Mouse (Mus musculus) stomach, embryonic 16.5 days (tissue): ENCODE measurements around the gene Unc93b1. TPM values are rescaled to one million over a fixed set of nuclear protein-coding genes. Genes with fewer than 3 reads are reported as not detected.
"Not testable (repeated sequence)": the region's sequence is repeated elsewhere in the genome, so short reads cannot be mapped to it uniquely, and the experiment has no call there.

ENCODE experiments used
- ATAC-seq: fragments of 200-750 bp; cut with Nextera tagmentation; 2 replicates; pipeline ENCODE4 v1.8.0; 2017; ENCODE audit warnings: moderate number of reproducible peaks, moderate TSS enrichment; ENCODE audit not compliant: insufficient read depth, low FRiP score
- H3K27ac ChIP-seq: fragments of 300-500 bp; sonication (generic); 2 replicates; pipeline ENCODE4 v1.5.1; 2014; ENCODE audit warnings: low read length
- H3K27me3 ChIP-seq: fragments of 300-500 bp; sonication (generic); 2 replicates; pipeline ENCODE4 v1.6.1; 2014; ENCODE audit warnings: low read length, control low read depth, mixed read lengths; ENCODE audit not compliant: control insufficient read depth, insufficient read depth
- H3K36me3 ChIP-seq: fragments of 300-500 bp; sonication (generic); 2 replicates; pipeline ENCODE4 v1.6.1; 2014; ENCODE audit warnings: low read length; ENCODE audit not compliant: control insufficient read depth, insufficient read depth
- H3K4me1 ChIP-seq: fragments of 300-500 bp; sonication (generic); 2 replicates; pipeline ENCODE4 v1.6.1; 2014; ENCODE audit warnings: low read length, control low read depth, mixed read lengths; ENCODE audit not compliant: control insufficient read depth, insufficient read depth
- H3K4me2 ChIP-seq: fragments of 300-500 bp; sonication (generic); 2 replicates; pipeline ENCODE4 v1.6.1; 2014; ENCODE audit warnings: low read depth, low read length, mixed read lengths
- H3K4me3 ChIP-seq: fragments of 300-500 bp; sonication (generic); replicated peaks from 2 replicates; pipeline ENCODE4 v1.5.1; 2014; ENCODE audit warnings: mild to moderate bottlenecking, low read length
- H3K9ac ChIP-seq: fragments of 300-500 bp; sonication (generic); 2 replicates; pipeline ENCODE4 v1.6.1; 2014; ENCODE audit warnings: low read length
- H3K9me3 ChIP-seq: fragments of 300-500 bp; sonication (generic); replicated peaks from 2 replicates; pipeline ENCODE4 v1.6.1; 2016; ENCODE audit warnings: low read length, control low read depth; ENCODE audit not compliant: control insufficient read depth
- WGBS: fragments of 180-500 bp; shearing (Covaris S2); extraction: QIAGEN DNeasy Blood & Tissue Kit; methylation state at CpG from one replicate; pipeline ENCODE4 v1.1.7; 2014; 5-methylcytosine and 5-hydroxymethylcytosine counted together
- polyA plus RNA-seq: library from polyadenylated mRNA; unstranded; fragments of >200 nt; fragmentation: Nextera tagmentation; extraction: Ambion mirVana; gene quantifications from 2 replicates; pipeline ENCODE4 v1.2.1, GENCODE M21; 2015

Unc93b1 gene
- polyA plus RNA-seq, 1 experiment from 2014 or later: 29.9 TPM

DNA sequence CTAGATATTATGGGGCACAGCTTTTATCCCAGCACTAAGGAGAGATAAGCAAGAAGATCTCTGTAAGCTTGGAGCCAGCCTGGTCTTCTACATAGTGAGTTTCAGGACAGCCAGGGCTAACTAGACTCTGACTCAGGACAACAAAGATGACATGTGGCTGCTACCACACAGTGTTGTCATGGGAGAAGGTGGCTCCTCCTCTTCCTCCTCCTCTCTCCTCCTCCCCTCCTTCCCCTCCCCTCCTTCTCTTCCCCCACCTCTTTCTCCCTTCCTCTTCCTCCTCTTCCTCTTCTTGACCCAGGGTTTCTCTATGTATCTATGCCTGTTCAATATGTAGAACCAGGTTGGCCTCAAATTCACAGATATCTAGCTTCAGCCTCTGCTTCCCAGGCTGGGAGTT is 16.5 kb downstream of the Unc93b1 start:
- no peak overlapping the region for H3K4me3 ChIP-seq
- no peaks in the 10 kb centered on the region for H3K4me1 ChIP-seq
- no peaks in the 10 kb centered on the region for H3K27me3 ChIP-seq
- H3K27ac ChIP-seq: no peak overlapping the region
- no peaks in the 10 kb centered on the region for H3K36me3 ChIP-seq
- H3K9ac ChIP-seq: no peak overlapping the region
- H3K4me2 ChIP-seq: no peak overlapping the region
- no peak for ATAC-seq
- no peaks in the 10 kb centered on the region for H3K9me3 ChIP-seq

DNA sequence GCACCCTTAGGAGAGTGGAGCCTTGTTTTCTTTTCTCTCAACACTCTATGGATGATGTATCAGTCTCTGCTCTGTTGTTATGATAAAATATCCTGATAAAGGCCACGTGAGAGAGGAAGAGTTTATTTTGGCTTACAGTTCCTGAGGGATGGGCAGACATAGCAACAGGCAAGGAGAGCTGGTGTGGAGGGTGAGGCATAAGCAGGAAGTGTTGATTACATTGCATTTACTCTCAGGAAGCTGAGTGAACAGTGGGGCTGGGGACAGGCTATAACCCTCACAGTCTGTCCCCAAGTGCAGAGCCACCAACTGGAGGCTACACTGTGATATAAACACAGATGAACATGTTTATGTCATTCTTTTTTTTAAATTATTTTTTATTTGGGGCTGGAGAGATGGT is 17.1 kb downstream of the Unc93b1 start:
- H3K9me3 ChIP-seq: no peaks in the 10 kb centered on the region
- no peak for ATAC-seq
- 28% methylated on average over 1 of the region's 1 CpGs for WGBS

DNA sequence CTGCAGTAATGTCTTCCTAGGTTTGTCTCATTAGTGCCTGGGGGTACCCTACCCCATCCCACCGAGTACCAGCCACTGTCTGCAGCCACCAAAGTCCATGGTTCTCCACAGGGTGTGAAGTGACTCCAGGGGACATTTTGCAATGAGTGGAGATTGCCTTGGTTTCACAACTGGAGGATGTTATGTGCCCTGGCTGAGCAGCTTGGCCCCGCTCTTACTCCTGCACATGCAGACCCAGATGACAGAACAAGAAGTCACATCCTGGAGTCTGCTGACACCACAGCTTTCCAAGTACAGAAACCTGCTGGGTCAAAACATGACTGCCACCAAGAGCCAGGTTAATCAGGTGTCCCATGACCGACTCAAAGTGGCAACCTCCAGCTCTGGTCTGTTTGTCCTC is 20.0 kb downstream of the Unc93b1 start:
- Histone ChIP-seq H3K4me3 (no peak overlapping the region), H3K4me1 (no peaks in the 10 kb centered on the region), H3K27me3 (no peaks in the 10 kb centered on the region), H3K9ac (no peak overlapping the region), H3K36me3 (no peaks in the 10 kb centered on the region), H3K27ac (no peak overlapping the region), H3K4me2 (no peak overlapping the region), H3K9me3 (no peaks in the 10 kb centered on the region)
- 67% methylated on average over 3 of the region's 3 CpGs for WGBS
- ATAC-seq: no peak

More for the DNA sequence above, 17.1 kb downstream of the Unc93b1 start:
- H3K4me3 ChIP-seq: no peak overlapping the region
- no peak overlapping the region for H3K9ac ChIP-seq
- no peak overlapping the region for H3K4me2 ChIP-seq
- no peaks in the 10 kb centered on the region for H3K27me3 ChIP-seq
- no peak overlapping the region for H3K27ac ChIP-seq
- H3K36me3 ChIP-seq: no peaks in the 10 kb centered on the region
- H3K4me1 ChIP-seq: no peaks in the 10 kb centered on the region

DNA sequence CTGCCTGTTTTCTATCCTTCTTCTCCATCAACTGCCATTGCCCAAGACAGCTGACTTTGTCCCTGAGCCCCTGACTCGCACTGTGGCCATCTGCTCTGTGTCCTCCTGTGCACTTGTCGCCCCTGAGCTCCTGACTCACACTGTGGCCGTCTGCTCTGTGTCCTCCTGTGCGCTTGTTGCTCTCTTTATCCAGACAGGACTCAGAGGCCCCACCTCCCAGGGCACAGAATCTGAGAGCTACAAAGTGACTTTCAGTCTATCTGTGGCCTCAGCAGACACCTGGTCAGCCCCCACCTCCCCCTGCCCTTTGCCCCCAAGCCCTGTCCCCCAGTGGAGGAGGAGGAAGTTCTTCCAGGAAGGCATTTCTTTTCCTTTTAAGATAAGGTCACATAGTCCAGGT is 20.8 kb downstream of the Unc93b1 start:
- Histone ChIP-seq H3K9ac (no peak overlapping the region), H3K4me3 (no peak overlapping the region), H3K4me2 (no peak overlapping the region), H3K27me3 (no peaks in the 10 kb centered on the region), H3K27ac (no peak overlapping the region), H3K4me1 (no peaks in the 10 kb centered on the region), H3K9me3 (no peaks in the 10 kb centered on the region), H3K36me3 (no peaks in the 10 kb centered on the region)
- no peak; the same call in 1 of the 2 replicates for ATAC-seq
- WGBS: 35% methylated on average over 4 of the region's 4 CpGs

DNA sequence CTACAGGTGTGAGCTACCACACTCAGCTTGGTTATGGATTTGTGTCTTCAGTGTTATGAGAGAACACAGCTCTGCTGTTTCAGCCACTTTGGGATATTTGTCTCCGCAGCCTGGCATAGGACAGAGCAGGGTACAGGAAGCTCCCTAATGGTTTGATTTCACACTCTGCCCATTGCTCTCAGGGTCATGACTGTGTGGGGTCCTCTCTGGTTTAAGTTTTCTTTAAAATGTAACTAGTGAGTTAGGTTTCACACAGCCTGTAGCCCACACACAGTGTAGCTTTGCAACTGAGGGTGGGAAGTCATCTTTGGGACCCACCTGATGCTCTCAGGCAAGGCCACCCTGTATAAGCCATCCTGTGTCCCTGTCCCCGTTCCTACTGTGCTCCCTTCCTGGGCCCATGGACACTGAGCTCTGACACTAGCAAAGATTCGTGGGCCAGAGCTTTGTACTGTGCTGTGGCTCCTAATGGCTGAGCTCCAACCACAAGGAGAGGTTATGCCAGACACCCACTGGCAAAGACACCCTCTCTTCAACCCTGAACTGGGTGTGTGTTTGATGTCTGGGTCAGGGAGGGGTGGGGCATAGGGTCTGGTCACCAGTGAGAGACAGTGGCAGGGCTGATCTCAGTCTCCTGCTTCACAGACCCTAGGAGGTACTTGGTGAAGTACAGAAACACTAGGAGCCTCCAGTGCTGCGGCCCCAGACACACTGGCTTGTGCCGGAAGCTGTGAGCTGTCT is 22.5 kb downstream of the Unc93b1 start:
- H3K27ac ChIP-seq, H3K4me1 ChIP-seq, H3K36me3 ChIP-seq, H3K4me2 ChIP-seq, ATAC-seq, H3K9me3 ChIP-seq, H3K9ac ChIP-seq, H3K4me3 ChIP-seq, H3K27me3 ChIP-seq: not testable (repeated sequence)
- WGBS: 69% methylated on average over 5 of the region's 5 CpGs

DNA sequence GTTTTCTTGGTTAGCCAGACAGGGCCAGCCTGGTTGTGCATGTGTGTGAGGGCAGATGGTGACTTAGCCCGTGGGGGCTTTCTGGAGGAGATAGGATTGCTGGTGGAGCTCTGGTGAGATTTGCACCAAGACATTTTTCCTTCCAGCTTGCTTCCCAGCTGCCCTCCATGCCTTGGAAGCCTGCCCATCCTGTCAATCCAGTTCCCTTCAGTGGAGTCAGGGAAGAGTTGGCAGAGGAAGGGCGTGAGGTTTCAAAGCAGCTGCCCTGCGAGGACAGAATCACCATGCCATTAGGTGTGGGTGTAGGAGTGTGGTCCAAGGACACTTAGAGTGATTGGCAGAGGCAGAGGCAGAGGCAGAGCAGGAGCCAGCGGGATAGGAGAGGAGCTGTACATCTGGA is 23.5 kb downstream of the Unc93b1 start, which contains the start of gene Aldh3b3:
Gene Aldh3b3 (plus strand): TSS at position 176 of the 400 bp plus-strand sequence.
- H3K9me3 ChIP-seq: no peaks in the 10 kb centered on the region
- no peak within 1 kb of the TSS for H3K4me3 ChIP-seq
- no peaks in the 10 kb centered on the region for H3K36me3 ChIP-seq
- no peak for ATAC-seq
- H3K27me3 ChIP-seq: no peaks in the 10 kb centered on the region
- WGBS: 58% methylated on average over 4 of the region's 4 CpGs
- no peak within 1 kb of the TSS for H3K4me2 ChIP-seq
- no peak within 1 kb of the TSS; the same call in 1 of the 2 replicates for H3K9ac ChIP-seq
- no peak within 1 kb of the TSS for H3K27ac ChIP-seq
- H3K4me1 ChIP-seq: no peaks in the 10 kb centered on the region

DNA sequence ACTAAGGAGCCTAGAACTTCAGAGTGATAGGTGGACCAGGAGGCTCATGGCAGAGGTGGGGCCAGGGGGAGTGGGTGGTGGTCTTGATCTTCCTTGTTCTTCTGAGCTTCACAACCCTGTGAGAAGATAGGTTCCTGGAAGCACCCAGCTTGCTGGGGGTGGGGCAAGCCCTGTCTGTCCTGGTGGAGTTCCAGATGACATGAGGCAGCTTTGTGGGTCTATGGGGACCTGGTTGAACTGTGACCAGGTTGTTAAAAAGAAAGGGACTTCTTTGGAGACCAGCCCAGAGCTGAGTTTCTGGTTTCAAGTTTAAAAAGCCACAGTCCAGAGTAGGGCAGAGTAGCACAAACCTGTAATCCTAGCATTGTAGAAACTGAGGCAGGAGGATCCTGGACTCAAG is 24.0 kb downstream of the Unc93b1 start:
- no peaks in the 10 kb centered on the region for H3K27me3 ChIP-seq
- H3K27ac ChIP-seq: no peak overlapping the region
- no peaks in the 10 kb centered on the region for H3K9me3 ChIP-seq
- H3K9ac ChIP-seq: no peak overlapping the region
- H3K36me3 ChIP-seq: no peaks in the 10 kb centered on the region
- no peak overlapping the region for H3K4me2 ChIP-seq
- no peaks in the 10 kb centered on the region for H3K4me1 ChIP-seq
- no peak overlapping the region for H3K4me3 ChIP-seq
- no peak for ATAC-seq

DNA sequence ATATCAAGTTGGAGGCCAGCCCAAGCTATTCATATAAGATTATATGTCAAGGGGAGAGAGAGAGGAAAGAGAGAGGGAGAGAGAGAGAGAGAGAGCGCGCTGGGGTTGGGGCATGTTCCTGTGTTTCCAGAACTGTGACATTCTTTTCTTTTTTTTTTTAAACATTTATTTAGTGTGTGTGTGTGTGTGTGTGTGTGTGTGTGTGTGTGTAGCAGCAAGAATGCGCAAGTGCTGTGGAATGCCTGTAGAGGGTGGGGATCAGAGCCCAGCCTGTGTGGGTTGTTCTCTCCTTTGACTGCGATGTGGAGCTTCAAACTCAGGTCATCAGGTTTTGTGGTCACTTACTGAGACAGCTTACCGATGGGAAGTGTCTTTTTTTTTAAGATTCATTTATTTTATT is 25.2 kb downstream of the Unc93b1 start:
- no peak for ATAC-seq
- Histone ChIP-seq H3K4me3 (no peak overlapping the region), H3K4me1 (no peaks in the 10 kb centered on the region), H3K27ac (no peak overlapping the region), H3K27me3 (no peaks in the 10 kb centered on the region), H3K9ac (no peak overlapping the region), H3K36me3 (no peaks in the 10 kb centered on the region), H3K9me3 (no peaks in the 10 kb centered on the region), H3K4me2 (no peak overlapping the region)
- WGBS: 65% methylated on average over 5 of the region's 5 CpGs

DNA sequence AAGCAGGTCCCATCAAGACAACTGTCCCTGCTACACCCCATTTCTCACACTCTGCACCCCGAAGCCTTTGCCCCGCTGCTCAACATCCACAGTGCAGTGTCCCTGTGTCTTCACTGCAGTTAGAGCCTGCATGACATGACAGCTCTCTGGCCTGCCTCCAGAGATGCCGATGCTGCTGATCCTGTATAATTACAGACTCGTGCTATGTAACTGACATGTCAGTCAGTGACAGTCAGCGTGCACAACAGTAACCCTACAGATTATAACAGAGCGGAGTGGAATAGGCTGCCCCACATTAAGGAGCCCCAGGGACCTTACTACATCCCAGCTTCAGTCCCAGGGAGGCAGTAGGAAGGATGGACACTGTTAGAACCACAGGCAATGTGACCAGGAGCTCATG is 26.8 kb downstream of the Unc93b1 start:
- H3K4me1 ChIP-seq, H3K4me2 ChIP-seq, H3K36me3 ChIP-seq, H3K9me3 ChIP-seq, H3K4me3 ChIP-seq, ATAC-seq, H3K27ac ChIP-seq, H3K9ac ChIP-seq, H3K27me3 ChIP-seq: not testable (repeated sequence)
- WGBS: 78% methylated on average over 6 of the region's 6 CpGs
